Mouse (Mus musculus) right cerebral cortex, postnatal 36 days (tissue): ENCODE measurements around the gene Stat3.

Experiments used
- DNase-seq, 2 experiments: peaks; one replicate each; pipeline ENCODE4 v3.0.0; 2022; ENCODE audit warnings: low spot score in 2 of 2, mixed read lengths in 1 of 2

Stat3 gene

GRCm38 (mm10) chr11:100963647-100964046 lies 24.3 kb upstream of the Stat3 start:
- no peak for DNase-seq

GRCm38 (mm10) chr11:100962371-100962911 lies 23.1 kb upstream of the Stat3 start:
- DNase-seq = no peak

GRCm38 (mm10) chr11:100960540-100960939 lies 21.2 kb upstream of the Stat3 start:
- DNase-seq = no peak

- no peak for DNase-seq
Observed at GRCm38 (mm10) chr11:100959826-100960225, 20.5 kb upstream of the Stat3 start.

GRCm38 (mm10) chr11:100959464-100959810 lies 20.1 kb upstream of the Stat3 start:
- no peak for DNase-seq

- DNase-seq = no peak
Observed at GRCm38 (mm10) chr11:100958613-100959463, 19.5 kb upstream of the Stat3 start.

- DNase-seq = no peak
Observed at GRCm38 (mm10) chr11:100957915-100958469, 18.7 kb upstream of the Stat3 start.

- DNase-seq = peak; percentile 66 to 68
Observed at GRCm38 (mm10) chr11:100957244-100957643, 17.9 kb upstream of the Stat3 start.

GRCm38 (mm10) chr11:100949540-100949939 lies 10.2 kb upstream of the Stat3 start:
- no peak for DNase-seq

GRCm38 (mm10) chr11:100948317-100948716 lies 9.0 kb upstream of the Stat3 start:
- no peak for DNase-seq

GRCm38 (mm10) chr11:100947548-100947947 lies 8.2 kb upstream of the Stat3 start:
- no peak for DNase-seq

GRCm38 (mm10) chr11:100946862-100947261 lies 7.5 kb upstream of the Stat3 start:
- DNase-seq = no peak

- no peak for DNase-seq
Observed at GRCm38 (mm10) chr11:100942388-100942787, 3.0 kb upstream of the Stat3 start.

GRCm38 (mm10) chr11:100938711-100939511 lies 429 bp downstream of the Stat3 start:
- no peak for DNase-seq

- no peak for DNase-seq
Observed at GRCm38 (mm10) chr11:100938112-100938511, 1.2 kb downstream of the Stat3 start.

- no peak for DNase-seq
Observed at GRCm38 (mm10) chr11:100937295-100937694, 2.0 kb downstream of the Stat3 start.

GRCm38 (mm10) chr11:100935373-100936355 lies 3.7 kb downstream of the Stat3 start:
- DNase-seq = no peak

GRCm38 (mm10) chr11:100931254-100931921 lies 8.0 kb downstream of the Stat3 start:
- DNase-seq = no peak

GRCm38 (mm10) chr11:100930611-100931010 lies 8.7 kb downstream of the Stat3 start:
- DNase-seq = no peak

- DNase-seq = no peak
Observed at GRCm38 (mm10) chr11:100927386-100927785, 12.0 kb downstream of the Stat3 start.
